Mouse (Mus musculus): ENCODE data around the gene Cul1.

GRCm38 (mm10) chr6:47453522-47454130, 428 bp downstream of the Cul1 start:
- TF ChIP-seq POLR2A (IDR thresholded peaks at IDR 0.05; ENCODE audit: borderline replicate concordance, insufficient read depth, low read length) (no peak), CTCF (IDR thresholded peaks at IDR 0.05; ENCODE audit: borderline replicate concordance, insufficient read depth, low read depth, low read length) (no peak)
